Mouse (Mus musculus): ENCODE measurements around the gene G2e3.

- TF ChIP-seq CTCF (IDR thresholded peaks at IDR 0.05; ENCODE audit: insufficient read depth, low read length) (no peak), POLR2A (IDR thresholded peaks at IDR 0.05; ENCODE audit: borderline replicate concordance, extremely low read depth, low read depth, low read length) (no peak)
Observed at GRCm38 (mm10) chr12:51323604-51324003, 24.3 kb upstream of the G2e3 start.
